Mouse (Mus musculus) effector memory CD4-positive, alpha-beta T cell, adult 5 months (primary cell): ENCODE results near the gene Slc46a1. TPM values are rescaled to one million over a fixed set of nuclear protein-coding genes. Genes with fewer than 3 reads are reported as not detected.

Experiments
- polyA plus RNA-seq: library from polyadenylated mRNA; unstranded; fragments of 100-300 nt; shearing (Covaris generic); gene quantifications from one replicate; pipeline ENCODE4 v1.2.1, GENCODE M21; 2017

Gene Slc46a1
- 1.0 TPM for polyA plus RNA-seq

GRCm38 (mm10) chr11:78465568-78466180, at the start of gene Slc46a1:
Gene Slc46a1 (plus strand): TSS chr11:78465697.

GRCm38 (mm10) chr11:78422055-78422819, 43.3 kb upstream of the Slc46a1 start, which contains the start of gene Slc13a2:
Gene Slc13a2 (minus strand): TSS chr11:78422217.

GRCm38 (mm10) chr11:78497544-78498522, 32.3 kb downstream of the Slc46a1 start, which contains the start of gene Sarm1:
Gene Sarm1 (minus strand): TSS chr11:78497754.

GRCm38 (mm10) chr11:78499004-78499403, 33.5 kb downstream of the Slc46a1 start, which contains the start of gene Vtn:
Gene Vtn (plus strand): TSS chr11:78499091.

GRCm38 (mm10) chr11:78502909-78503650, 37.6 kb downstream of the Slc46a1 start, which contains the start of gene Sebox:
Gene Sebox (plus strand): TSS chr11:78503447.

GRCm38 (mm10) chr11:78512025-78512957, 46.8 kb downstream of the Slc46a1 start, which contains the start of the genes Tmem199 and Poldip2:
Gene Tmem199 (minus strand): TSS chr11:78512172.
Gene Poldip2 (plus strand): TSS chr11:78512193.

Other genes starting within 250 kb of the Slc46a1 start
- gene Sdf2, start 220.0 kb upstream of the Slc46a1 start, polyA plus RNA-seq = 104 TPM
- 42.6 TPM for gene Supt6, start 219.7 kb upstream of the Slc46a1 start, polyA plus RNA-seq
- 57.5 TPM for gene 2610507B11Rik, start 203.9 kb upstream of the Slc46a1 start, polyA plus RNA-seq
- not detected for gene BC030499, start 174.9 kb upstream of the Slc46a1 start, polyA plus RNA-seq
- gene Spag5, start 164.2 kb upstream of the Slc46a1 start, polyA plus RNA-seq = 1.2 TPM
- gene Aldoc, start 142.7 kb upstream of the Slc46a1 start, polyA plus RNA-seq = 3.8 TPM
- 65.6 TPM for gene Pigs, start 137.3 kb upstream of the Slc46a1 start, polyA plus RNA-seq
- gene Unc119, start 122.2 kb upstream of the Slc46a1 start, polyA plus RNA-seq = 30.0 TPM
- gene Foxn1, start 79.1 kb upstream of the Slc46a1 start, polyA plus RNA-seq = not detected
- gene Slc13a2, start 43.5 kb upstream of the Slc46a1 start, polyA plus RNA-seq = not detected
- 1.8 TPM for gene Sarm1, start 32.1 kb downstream of the Slc46a1 start, polyA plus RNA-seq
- not detected for gene Vtn, start 33.4 kb downstream of the Slc46a1 start, polyA plus RNA-seq
- not detected for gene Sebox, start 37.8 kb downstream of the Slc46a1 start, polyA plus RNA-seq
- gene Tmem199, start 46.5 kb downstream of the Slc46a1 start, polyA plus RNA-seq = 16.0 TPM
- gene Poldip2, start 46.5 kb downstream of the Slc46a1 start, polyA plus RNA-seq = 31.8 TPM
- 11.7 TPM for gene Tnfaip1, start 70.6 kb downstream of the Slc46a1 start, polyA plus RNA-seq
- gene Ift20, start 70.7 kb downstream of the Slc46a1 start, polyA plus RNA-seq = 50.3 TPM
- 17.7 TPM for gene Tmem97, start 85.1 kb downstream of the Slc46a1 start, polyA plus RNA-seq
- gene Nlk, start 231.7 kb downstream of the Slc46a1 start, polyA plus RNA-seq = 10.0 TPM